Mouse (Mus musculus): Measurements from ENCODE around the gene Krt19.

Krt19 gene

GRCm38 (mm10) chr11:100148615-100149330 is at the start of gene Krt19:
TSS of gene Krt19 (minus strand) at chr11:100148665.
- no peak for DNase-seq (ENCODE audit: low read depth, low spot score)

DNA sequence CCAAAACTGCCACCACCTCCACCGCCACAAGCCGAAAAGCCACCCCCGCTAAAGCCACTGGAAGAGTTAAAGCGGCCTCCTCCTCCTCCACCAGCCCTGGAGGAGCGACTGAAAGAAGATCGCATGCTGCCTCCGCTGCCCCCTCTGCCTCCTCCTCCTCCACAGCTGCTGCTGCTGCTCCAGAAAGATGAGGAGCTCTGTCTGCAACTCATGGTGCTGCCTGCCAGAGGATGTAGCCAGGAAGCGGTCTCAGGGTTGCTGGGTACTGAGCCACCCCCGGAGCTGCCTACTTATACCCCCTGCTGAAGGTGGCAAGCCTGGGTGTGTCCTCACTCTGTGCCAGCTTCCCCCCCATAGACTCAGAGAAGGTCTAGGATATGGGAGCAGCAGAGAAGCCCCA is 44.5 kb upstream of the Krt19 start, which contains the start of gene Krt9:
Gene Krt9 (minus strand): TSS at position 255 of the 400 bp plus-strand sequence.
- DNase-seq (ENCODE audit: low read depth, low spot score) = no peak

DNA sequence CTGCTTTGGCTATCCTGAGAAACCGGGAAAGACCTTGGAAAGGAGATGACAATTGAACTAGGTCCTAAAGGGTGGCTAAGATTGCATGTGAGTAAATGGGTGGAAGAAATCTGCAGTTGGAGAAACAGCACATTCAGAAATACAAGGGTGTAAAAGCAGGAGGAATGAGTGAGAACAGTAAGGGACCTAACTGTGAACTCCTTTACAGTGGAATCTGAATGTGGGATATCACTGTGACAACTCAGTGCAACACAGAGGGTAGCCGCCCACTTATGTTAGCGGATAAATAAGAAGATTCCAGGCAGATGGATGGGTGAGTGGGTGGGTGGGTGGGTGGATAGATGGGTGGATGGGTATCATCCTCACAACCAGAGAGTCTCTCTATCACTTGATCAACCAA is 43.4 kb upstream of the Krt19 start:
- DNase-seq (ENCODE audit: low read depth, low spot score) = no peak

DNA sequence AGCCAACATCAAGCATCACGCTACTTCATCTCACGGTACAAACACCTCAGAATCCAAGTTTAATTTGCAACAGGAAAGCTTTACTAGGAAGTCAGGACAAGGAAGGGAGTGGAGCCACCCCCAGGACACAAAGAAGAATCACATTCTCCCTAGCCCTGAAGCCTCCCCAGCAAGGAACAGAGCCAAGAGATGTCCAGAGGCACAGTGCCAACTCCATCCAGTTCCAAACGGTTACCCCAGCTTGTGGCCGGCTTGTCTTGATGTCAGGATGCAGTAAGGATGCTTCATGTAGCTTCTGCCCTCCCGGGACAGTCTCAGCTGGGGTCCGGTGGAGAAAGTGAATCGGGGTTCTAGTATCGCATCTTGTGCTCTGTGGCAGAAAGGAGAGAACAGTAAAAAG is 38.3 kb upstream of the Krt19 start:
- DNase-seq (ENCODE audit: low read depth, low spot score) = no peak

GRCm38 (mm10) chr11:100181725-100182124 is 33.3 kb upstream of the Krt19 start:
- DNase-seq (ENCODE audit: low read depth, low spot score) = no peak

DNA sequence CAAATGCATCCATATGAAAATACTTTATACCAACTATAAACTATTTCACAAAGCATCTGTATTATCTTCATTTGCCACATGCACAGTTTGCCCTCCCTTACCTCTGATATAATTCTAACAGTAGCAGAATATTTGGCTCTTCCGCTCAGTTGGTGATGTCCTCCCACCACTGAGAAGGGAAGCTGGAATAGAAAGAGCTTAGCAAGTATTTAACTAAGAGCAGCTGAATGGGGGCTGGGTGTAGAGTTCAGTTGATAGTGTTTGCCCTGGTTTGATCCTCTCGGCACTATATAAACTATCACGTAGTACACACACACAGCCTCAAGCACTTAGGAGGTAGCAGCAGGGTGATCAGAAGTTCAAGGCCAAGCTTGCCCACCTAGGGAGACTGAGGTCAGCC is 30.8 kb upstream of the Krt19 start:
- DNase-seq (ENCODE audit: low read depth, low spot score) = no peak

- DNase-seq (ENCODE audit: low read depth, low spot score) = no peak
Observed at GRCm38 (mm10) chr11:100178307-100178706, 29.8 kb upstream of the Krt19 start.

DNA sequence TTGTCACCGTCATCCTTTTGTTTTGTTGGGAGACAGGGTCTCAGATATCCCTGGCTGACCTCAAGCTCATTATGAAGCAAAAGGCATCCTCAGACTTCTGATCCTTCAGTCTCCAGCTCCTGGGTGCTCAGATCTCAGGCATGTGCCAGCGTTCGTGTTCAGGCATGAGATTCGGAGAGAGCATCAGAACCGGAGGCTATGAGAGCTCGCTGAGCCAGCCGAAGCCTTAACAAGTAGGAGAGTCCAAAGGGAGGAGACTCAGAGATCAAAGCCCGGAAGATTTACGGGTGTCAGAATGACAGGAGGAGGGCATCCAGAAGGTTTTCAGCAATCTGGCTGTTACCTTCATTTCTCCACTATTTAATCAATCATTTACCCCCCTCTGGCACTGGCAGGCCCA is 28.3 kb upstream of the Krt19 start:
- no peak for DNase-seq (ENCODE audit: low read depth, low spot score)

GRCm38 (mm10) chr11:100168765-100169762 is 20.6 kb upstream of the Krt19 start:
- peak; percentile 63 for DNase-seq (ENCODE audit: low read depth, low spot score)

DNA sequence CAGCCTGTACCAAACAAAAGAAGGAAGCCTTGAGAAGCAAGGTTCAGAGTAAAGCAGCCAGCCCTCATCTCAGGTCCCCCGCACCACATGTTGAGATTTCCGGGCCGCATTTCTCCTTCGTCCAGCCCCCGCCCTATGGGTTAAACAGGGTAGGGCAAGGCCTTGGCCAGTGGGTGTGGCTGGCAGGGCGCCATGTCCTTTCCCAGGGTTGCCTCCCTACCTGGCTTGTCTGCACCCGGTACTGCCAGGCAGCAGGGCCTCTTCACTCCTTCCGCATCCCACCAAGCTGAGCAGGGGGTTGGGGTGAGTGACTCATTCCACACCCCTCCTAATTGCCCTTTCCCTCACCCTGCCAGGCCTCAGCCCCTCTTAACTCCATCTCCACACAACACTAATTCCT is 19.6 kb upstream of the Krt19 start:
- DNase-seq (ENCODE audit: low read depth, low spot score) = no peak

DNA sequence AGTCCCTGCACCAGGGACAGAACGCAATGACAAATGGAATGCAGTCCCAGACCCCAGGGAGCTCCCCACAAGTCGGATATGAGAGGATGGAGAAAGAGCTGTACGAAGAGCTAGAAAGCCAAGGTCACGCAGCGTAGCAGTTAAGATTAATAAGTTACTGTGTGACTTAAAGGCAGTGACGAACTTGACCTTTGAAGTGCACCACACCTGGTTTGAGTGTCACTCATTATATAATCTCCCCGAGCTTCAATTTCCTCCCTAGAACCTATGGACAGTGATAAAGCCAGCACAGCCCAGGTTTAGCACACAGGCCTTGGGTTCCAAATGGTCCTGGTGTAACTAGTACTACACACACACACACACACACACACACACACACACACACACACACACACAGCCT is 15.9 kb upstream of the Krt19 start:
- DNase-seq (ENCODE audit: low read depth, low spot score) = no peak

GRCm38 (mm10) chr11:100157908-100158477 is 9.5 kb upstream of the Krt19 start:
- DNase-seq (ENCODE audit: low read depth, low spot score) = no peak

DNA sequence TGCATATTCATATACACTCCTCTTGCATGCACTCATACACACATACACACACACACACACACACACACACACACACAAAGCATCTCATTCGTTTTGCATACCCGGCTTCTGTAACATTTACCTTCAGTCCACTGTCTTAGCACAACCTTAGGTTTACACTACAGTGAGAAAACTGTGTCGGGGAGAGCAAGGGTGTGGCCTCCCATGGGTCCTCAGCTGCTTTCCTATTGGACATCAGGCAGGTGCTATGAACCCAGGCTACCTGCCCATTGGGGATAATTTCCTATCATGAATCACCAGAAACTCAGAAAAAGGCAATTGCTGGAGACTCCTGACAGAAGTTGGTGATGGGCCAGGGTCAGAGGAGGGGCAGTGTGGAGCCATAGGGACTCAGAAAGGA is 8.9 kb upstream of the Krt19 start:
- DNase-seq (ENCODE audit: low read depth, low spot score) = no peak

DNA sequence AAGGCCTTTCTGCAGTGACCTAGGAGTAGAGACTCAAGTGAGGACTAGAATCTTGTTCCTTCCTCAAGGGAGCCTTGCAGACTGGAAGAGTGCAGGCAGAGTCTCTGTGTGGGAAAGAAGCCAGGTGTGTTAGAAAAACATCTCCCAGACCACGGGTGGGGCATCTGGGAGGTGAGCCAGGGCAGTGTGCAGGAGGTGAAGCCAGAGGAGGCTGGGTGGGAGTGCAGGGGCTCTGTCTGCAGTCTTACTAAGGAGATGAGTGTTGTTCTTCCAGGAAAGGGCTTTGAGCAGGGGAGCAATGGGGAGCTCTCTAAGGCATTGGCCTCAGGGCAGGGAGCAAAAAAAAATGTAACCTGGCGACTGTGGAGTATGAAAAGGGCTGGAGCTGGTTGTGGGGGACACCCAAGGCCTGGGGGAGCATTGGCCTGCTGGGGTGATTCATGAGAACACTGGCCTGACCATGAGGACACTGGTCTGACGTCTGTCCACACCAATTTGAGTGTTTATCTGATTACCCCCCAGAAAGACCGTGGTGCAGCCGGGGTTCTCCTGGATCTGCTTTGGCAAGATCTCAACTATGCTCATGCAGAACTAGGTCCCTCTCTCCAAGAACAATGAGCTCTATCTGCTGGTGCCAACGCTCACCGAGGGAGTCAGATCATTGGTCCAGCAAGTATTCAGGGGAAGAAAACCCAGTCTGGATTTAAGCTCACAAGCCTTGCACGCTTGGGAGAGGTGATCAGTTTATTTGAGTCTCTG is 7.2 kb upstream of the Krt19 start:
- DNase-seq (ENCODE audit: low read depth, low spot score) = no peak

GRCm38 (mm10) chr11:100147566-100148353 is 705 bp downstream of the Krt19 start:
- no peak for DNase-seq (ENCODE audit: low read depth, low spot score)

DNA sequence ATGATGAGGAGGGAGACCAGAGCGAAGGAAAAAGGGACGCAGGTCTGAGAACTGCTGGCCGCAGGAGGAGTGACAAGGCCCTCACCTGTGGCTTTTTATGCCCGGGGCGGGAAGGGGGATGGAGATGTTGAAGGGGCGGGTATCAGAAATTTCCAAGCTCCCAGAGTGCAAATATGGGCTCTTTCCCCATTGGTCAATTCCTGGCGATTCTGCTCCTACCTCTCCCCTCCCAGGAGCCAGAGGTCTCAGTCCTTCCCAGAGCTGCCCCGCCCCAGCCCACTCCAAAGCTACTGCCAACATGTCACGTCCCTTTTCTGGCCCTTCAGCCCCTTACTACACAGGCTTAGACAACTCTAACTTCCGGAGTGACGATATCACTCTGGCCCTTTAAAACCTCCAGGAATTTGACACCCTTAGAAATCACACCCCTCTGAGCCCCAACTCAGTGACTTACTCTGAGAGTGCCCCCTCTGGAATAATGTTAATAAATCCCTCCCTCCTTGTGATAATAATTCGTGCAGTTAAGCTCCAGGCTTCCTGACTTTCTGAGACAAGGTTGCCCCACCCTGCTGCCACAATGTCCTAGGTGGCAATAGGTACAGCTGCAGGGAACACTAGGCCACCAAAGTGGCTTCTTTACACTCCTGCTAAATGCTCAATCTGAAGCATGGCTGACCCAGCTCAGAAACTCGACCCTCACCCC is 2.5 kb downstream of the Krt19 start:
- no peak for DNase-seq (ENCODE audit: low read depth, low spot score)

- DNase-seq (ENCODE audit: low read depth, low spot score) = no peak
Observed at GRCm38 (mm10) chr11:100145104-100145503, 3.4 kb downstream of the Krt19 start.

GRCm38 (mm10) chr11:100140966-100141365 is 7.5 kb downstream of the Krt19 start:
- no peak for DNase-seq (ENCODE audit: low read depth, low spot score)

DNA sequence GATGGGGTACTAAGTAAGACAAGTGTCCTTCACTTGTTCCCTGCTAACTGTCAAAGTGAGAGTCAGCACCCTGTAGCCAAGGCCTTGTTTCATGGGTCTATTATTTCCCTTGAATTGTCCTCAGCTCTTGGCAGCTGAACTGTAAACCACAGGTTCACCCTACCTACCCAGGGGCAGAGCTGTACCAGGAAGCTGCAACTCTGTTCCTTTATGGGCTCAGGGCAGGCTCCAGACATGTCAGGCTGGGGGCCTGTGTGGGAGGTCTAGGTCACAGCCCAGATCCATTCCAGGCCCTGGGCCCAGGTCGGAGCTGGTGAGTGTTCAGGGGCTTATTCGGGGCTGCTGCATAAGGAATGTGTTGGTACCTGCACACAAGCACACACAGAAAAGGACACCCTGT is 9.1 kb downstream of the Krt19 start:
- DNase-seq (ENCODE audit: low read depth, low spot score) = no peak

GRCm38 (mm10) chr11:100138809-100139208 is 9.7 kb downstream of the Krt19 start:
- DNase-seq (ENCODE audit: low read depth, low spot score) = no peak

Measured in CD4-positive, CD25-positive, alpha-beta regulatory T cell, adult 2 months (primary cell).